Mouse (Mus musculus): ENCODE data around the gene Slc17a1. TPM values are rescaled to one million over a fixed set of nuclear protein-coding genes. Genes with fewer than 3 reads are reported as not detected.

Slc17a1 gene
- total RNA-seq, 2 experiments from 2014 or later, result not detected

- DNase-seq (ENCODE audit: low spot score in 2 of 2), result peak in 1 of 2 experiments; percentile 33
- intact Hi-C loops (cut with DNase I), result no loop called here
Observed at GRCm38 (mm10) chr13:23938699-23939098, 71.1 kb downstream of the Slc17a1 start.

- no peak for DNase-seq (ENCODE audit: low spot score in 2 of 2)
- intact Hi-C loops (cut with DNase I), result no loop called here
Observed at GRCm38 (mm10) chr13:23940291-23940690, 72.7 kb downstream of the Slc17a1 start.

GRCm38 (mm10) chr13:23942861-23943260 lies 75.3 kb downstream of the Slc17a1 start:
- intact Hi-C loops (cut with DNase I), result no loop called here
- DNase-seq (ENCODE audit: low spot score in 2 of 2), result no peak

Small RNA genes lying within 50 kb of the gene (microRNA-seq; reads per million reads assigned to microRNA genes)
- not detected for gene Gm44344

Other genes with a start within 250 kb of the Slc17a1 start
- gene Hist1h2be, start 246.6 kb upstream of the Slc17a1 start, total RNA-seq (2021), result 1 to 10 TPM; 7.0 to 7.4 TPM
- gene Hist1h1e, start 245.2 kb upstream of the Slc17a1 start, total RNA-seq (2021), result 10 to 100 TPM; 70.8 to 73.2 TPM
- 1 to 10 TPM; 2.5 to 2.9 TPM for gene Hist1h2ac, start 183.8 kb upstream of the Slc17a1 start, total RNA-seq (2021)
- 10 to 100 TPM; 32.1 to 33.8 TPM for gene Hist1h2bc, start 183.6 kb upstream of the Slc17a1 start, total RNA-seq (2021)
- not detected for gene Hist1h1t, start 171.9 kb upstream of the Slc17a1 start, total RNA-seq (2021)
- 100 to 1,000 TPM; 107 to 117 TPM for gene Hist1h4c, start 169.3 kb upstream of the Slc17a1 start, total RNA-seq (2021)
- gene Hfe, start 156.9 kb upstream of the Slc17a1 start, total RNA-seq (2021), result 1 to 10 TPM; 2.4 to 3.7 TPM
- gene Hist1h1c, start 128.9 kb upstream of the Slc17a1 start, total RNA-seq (2021), result 10 to 100 TPM; 68.2 to 74.7 TPM
- gene Hist1h3c, start 122.1 kb upstream of the Slc17a1 start, total RNA-seq (2021), result 1 to 10 TPM; 1.9 to 2.6 TPM
- 10 to 100 TPM; 17.9 to 19.8 TPM for gene Hist1h2bb, start 121.0 kb upstream of the Slc17a1 start, total RNA-seq (2021)
- 10 to 100 TPM; 28.3 to 44.5 TPM for gene Hist1h2ab, start 116.6 kb upstream of the Slc17a1 start, total RNA-seq (2021)
- gene Hist1h3b, start 115.5 kb upstream of the Slc17a1 start, total RNA-seq (2021), result 10 to 100 TPM in 1 of 2 experiments, 1 to 10 TPM in 1; 9.7 to 14.5 TPM
- gene Hist1h4b, start 110.7 kb upstream of the Slc17a1 start, total RNA-seq (2021), result 10 to 100 TPM; 87.5 to 90.3 TPM
- 10 to 100 TPM; 62.2 to 71.7 TPM for gene Hist1h4a, start 106.5 kb upstream of the Slc17a1 start, total RNA-seq (2021)
- gene Hist1h3a, start 105.4 kb upstream of the Slc17a1 start, total RNA-seq (2021), result 10 to 100 TPM; 41.3 to 42.8 TPM
- gene Hist1h1a, start 104.1 kb upstream of the Slc17a1 start, total RNA-seq (2021), result 10 to 100 TPM; 26.1 to 28.4 TPM
- not detected for gene Trim38, start 97.8 kb upstream of the Slc17a1 start, total RNA-seq (2021)
- gene Slc17a2, start 60.8 kb upstream of the Slc17a1 start, total RNA-seq (2021), result not detected
- not detected for gene Slc17a3, start 28.3 kb upstream of the Slc17a1 start, total RNA-seq (2021)
- gene Slc17a4, start 47.3 kb downstream of the Slc17a1 start, total RNA-seq (2021), result not detected
- gene Hist1h2ba, start 66.4 kb downstream of the Slc17a1 start, total RNA-seq (2021), result not detected
- not detected for gene Hist1h2aa, start 66.7 kb downstream of the Slc17a1 start, total RNA-seq (2021)
- gene Scgn, start 123.5 kb downstream of the Slc17a1 start, total RNA-seq (2021), result 1 to 10 TPM in 1 of 2 experiments, not detected in 1; 1.0 TPM